Mouse (Mus musculus): ENCODE data around the gene Ndufs4. TPM values are rescaled to one million over a fixed set of nuclear protein-coding genes. Genes with fewer than 3 reads are reported as not detected.

Ndufs4 gene
- polyA plus RNA-seq (2017; shearing (Covaris generic)): 128 TPM

DNA sequence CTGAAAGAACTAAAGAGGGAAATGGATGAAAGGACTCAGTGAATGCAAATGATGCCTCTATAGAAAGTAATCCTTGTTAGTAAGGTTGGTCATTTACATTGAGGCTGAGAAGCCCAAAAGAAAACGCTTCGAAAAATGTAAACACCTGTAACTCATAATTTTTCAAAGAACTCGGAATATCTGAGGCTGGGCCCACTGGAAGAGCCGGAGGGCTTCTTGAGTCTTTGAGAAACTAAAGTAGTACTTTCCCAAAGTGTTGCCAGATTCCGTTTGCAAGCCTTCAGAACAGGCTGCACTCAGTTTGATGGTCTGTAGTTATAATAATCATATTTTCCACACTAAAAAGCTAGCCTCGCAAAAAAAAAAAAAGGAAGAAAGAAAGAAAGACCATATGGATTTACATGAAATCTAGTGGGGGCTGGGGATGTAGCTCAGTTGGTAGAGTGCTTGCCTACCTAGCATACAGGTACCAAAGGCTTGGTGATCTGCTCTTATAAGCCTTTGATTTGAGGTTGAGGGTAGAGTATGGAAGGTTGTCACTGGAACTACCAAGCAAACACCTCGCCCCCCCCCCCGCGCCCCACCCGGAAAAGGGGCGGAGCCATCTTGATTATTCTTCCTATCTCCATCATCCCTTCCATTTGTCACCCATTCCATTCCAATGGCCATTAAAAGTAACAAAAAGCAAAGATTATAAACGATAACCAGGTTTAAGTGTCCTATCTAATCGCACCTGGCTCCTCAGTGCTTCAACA, at the start of gene Ndufs4:
TSS of gene Ndufs4 (minus strand) at position 48 of the 755 bp plus-strand sequence.

Other genes starting within 250 kb of the Ndufs4 start
- 1.9 TPM for gene Fst, start 70.7 kb upstream of the Ndufs4 start, polyA plus RNA-seq (2017; shearing (Covaris generic))

All from effector memory CD4-positive, alpha-beta T cell, adult 7 months (primary cell).